Mouse (Mus musculus): ENCODE measurements around the gene Aldh1a3.
A peak's percentile ranks its signal among the peaks of the same experiment; 100 is the strongest.

Gene Aldh1a3

GRCm38 (mm10) chr7:66373391-66373790 is 53.9 kb downstream of the Aldh1a3 start:
- no peak for DNase-seq (ENCODE audit: extremely low read depth, insufficient read length, low spot score)

GRCm38 (mm10) chr7:66370970-66371369 is 56.3 kb downstream of the Aldh1a3 start:
- no peak for DNase-seq (ENCODE audit: extremely low read depth, insufficient read length, low spot score)

GRCm38 (mm10) chr7:66369934-66370445 is 57.3 kb downstream of the Aldh1a3 start:
- no peak for DNase-seq (ENCODE audit: extremely low read depth, insufficient read length, low spot score)

DNA sequence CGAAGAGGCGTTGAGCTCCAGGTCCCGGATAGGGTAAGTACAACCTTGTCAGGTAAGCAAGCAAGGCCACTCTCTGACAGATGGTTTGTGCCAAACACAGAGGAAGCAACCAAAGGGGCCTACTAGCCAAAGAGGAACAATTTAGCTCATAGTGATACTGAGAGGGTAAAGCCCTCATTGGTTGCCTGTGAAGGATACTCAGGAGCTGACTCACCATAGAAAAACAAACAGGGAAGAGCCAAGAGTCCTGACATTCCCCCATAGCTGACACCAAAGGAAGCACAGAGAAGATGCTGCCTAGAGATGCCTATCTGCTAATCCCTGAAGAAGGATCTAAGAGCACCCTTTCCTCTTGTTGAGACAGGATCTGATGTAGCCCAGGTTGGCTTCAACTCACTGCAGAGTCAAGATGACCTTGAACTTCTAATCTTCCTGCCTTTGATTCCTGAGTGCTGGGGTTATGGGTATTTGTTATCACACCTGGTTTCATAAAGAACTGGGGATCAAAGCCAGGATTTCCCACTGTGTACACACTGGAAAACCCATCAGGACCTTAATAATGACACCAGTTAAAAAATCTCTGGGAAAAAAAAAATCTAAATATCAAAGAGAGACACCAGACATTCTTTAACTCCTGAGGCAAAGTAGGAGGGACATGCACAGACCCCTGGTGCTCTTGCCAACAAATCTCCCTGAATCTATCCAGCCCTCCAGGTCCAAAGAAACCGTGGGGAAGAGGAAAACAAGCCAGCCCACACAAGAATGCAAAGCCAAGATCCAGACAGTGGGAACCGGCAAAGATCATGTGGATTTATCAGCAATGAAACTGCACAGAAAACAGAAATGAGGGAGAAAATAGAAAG is 58.0 kb downstream of the Aldh1a3 start:
- peak; percentile 61 for DNase-seq (ENCODE audit: extremely low read depth, insufficient read length, low spot score)

DNA sequence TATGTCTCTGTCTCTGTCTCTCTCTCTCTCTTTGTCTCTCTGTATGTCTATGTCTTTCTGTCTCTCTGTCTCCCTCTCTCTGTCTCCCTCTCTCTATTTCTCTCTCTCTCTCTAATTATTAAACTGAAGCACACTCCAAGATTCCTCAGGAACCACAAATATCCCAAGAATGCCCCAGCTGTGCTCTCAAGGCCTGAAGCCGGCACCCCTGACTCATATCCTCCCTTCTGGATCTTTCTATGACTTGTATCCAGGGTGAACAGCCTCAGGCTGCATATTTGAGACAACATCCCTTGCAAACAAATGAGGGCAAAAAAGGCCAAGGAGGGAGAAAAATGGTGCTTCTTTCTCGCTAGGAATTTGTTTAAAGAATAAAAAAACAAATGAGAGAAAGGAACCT is 61.4 kb downstream of the Aldh1a3 start, which contains the start of gene Gm10974:
TSS of gene Gm10974 (plus strand) at position 2 of the 400 bp plus-strand sequence.
- DNase-seq (ENCODE audit: extremely low read depth, insufficient read length, low spot score) = peak; percentile 78

DNA sequence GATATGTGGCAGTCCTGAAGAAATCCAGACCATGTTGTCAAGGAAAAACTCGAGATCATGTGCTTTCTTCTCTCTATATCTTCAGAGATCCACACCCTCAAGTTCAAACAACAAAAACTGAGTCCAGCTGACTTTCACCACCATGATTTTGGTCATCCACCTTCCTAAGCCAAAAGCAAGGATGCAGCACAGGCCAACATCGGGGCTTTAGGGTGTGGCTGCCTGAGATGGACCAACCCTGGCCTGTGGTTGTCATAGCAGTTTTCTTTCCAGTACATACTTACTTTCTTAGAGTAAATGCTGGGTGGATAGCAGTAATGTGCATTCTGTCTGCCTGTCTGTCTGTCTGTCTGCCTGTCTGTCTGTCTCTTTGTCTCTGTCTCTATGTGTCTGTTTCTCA is 61.9 kb downstream of the Aldh1a3 start:
- DNase-seq (ENCODE audit: extremely low read depth, insufficient read length, low spot score) = peak; percentile 48

DNA sequence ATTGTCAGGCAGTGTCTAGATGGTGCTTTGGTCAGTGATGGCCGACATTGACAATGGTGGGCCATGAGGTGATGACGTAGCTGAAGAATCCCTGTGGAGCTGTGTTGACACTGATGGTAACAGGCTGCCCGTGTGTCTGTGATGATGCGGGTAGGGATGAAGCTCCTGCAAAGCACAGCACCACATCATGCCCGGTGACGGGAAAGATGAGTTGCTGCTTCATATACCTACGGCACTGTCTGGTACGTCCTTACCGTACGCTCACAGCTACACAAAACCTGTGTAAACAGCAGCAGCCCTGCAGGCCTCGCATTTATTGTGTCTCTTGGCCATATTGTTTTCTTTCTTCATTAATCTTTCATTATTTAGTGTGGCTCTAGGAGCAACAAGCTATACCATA is 62.8 kb downstream of the Aldh1a3 start:
- no peak for DNase-seq (ENCODE audit: extremely low read depth, insufficient read length, low spot score)

GRCm38 (mm10) chr7:66359044-66359443 is 68.3 kb downstream of the Aldh1a3 start:
- DNase-seq (ENCODE audit: extremely low read depth, insufficient read length, low spot score) = no peak

DNA sequence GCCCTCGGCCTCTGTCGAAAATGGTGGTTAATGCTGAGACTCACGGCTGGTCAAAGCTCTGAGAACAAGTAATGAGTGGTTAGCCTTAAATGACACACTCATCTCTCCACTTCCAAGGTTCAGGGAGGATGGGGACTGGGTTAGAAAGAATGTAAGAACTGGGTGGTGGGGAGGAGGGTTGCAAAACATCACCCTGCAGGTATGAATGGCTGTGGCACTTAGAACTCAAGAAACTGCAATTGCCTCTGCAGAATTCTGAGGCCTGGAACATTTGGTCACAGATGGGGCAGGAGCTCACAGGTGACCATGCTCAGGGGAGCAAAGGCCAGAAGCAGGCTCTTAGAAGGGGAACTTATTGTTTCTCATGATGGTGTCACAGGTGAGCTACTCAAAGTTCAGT is 68.9 kb downstream of the Aldh1a3 start:
- no peak for DNase-seq (ENCODE audit: extremely low read depth, insufficient read length, low spot score)

GRCm38 (mm10) chr7:66355791-66356522 is 71.4 kb downstream of the Aldh1a3 start:
- no peak for DNase-seq (ENCODE audit: extremely low read depth, insufficient read length, low spot score)

GRCm38 (mm10) chr7:66354911-66355310 is 72.4 kb downstream of the Aldh1a3 start:
- DNase-seq (ENCODE audit: extremely low read depth, insufficient read length, low spot score) = no peak

GRCm38 (mm10) chr7:66351074-66351473 is 76.2 kb downstream of the Aldh1a3 start:
- no peak for DNase-seq (ENCODE audit: extremely low read depth, insufficient read length, low spot score)

DNA sequence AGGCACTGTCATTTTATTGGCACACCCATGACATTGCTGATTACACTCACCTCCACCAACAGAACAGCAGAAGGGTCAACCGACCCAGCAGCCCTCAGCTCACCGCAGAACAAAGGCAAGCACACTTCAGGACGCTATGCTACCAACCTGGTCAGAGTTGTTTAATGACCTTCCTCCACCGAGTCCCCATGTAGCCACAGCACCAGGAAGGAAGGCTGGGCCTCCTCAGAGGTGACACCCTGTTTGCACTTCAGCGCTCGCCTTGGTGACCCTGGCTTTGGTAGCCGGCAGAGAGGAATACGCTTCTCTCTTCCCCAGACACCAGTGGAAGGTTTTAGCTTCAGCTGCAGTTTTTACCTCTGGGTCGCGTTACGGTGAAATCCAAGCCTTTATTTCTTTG is 77.6 kb downstream of the Aldh1a3 start:
- DNase-seq (ENCODE audit: extremely low read depth, insufficient read length, low spot score) = no peak

- no peak for DNase-seq (ENCODE audit: extremely low read depth, insufficient read length, low spot score)
Observed at GRCm38 (mm10) chr7:66348588-66348987, 78.7 kb downstream of the Aldh1a3 start.

DNA sequence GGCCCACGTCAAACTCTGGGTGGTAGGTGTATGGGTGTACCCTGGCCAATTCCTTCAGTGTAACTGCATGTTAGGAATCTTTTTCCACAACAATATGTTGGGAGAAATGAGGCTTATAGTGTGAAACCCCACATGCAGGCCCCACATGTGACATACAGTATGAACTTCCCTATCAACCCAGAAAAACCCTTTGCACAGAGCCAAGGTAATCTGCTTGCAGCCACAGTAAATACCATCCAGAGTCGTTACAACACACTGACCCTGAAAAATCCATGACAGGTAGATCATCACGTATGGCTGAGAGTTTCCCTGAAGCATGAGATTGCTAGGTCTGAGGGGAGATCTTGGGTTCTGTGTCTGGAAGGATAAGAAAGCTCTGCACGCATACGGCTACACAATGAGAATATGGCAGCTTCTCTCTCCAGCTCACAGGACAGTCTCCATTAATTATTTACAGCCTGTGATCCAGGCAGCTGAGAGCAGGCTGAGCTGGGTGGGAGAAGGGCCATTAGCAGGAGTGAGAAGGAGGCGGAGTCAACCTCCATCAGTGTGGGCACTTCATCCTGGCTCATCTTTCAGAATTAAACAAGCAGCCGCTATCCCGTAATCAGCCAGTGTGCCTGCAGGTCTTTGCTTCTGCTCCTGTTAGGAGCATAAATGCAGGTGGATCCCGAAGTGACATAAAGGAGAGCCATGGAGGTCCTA is 80.2 kb downstream of the Aldh1a3 start:
- DNase-seq (ENCODE audit: extremely low read depth, insufficient read length, low spot score) = no peak

GRCm38 (mm10) chr7:66343307-66343706 is 84.0 kb downstream of the Aldh1a3 start:
- DNase-seq (ENCODE audit: extremely low read depth, insufficient read length, low spot score) = no peak

- no peak for DNase-seq (ENCODE audit: extremely low read depth, insufficient read length, low spot score)
Observed at GRCm38 (mm10) chr7:66342831-66343230, 84.5 kb downstream of the Aldh1a3 start.

DNA sequence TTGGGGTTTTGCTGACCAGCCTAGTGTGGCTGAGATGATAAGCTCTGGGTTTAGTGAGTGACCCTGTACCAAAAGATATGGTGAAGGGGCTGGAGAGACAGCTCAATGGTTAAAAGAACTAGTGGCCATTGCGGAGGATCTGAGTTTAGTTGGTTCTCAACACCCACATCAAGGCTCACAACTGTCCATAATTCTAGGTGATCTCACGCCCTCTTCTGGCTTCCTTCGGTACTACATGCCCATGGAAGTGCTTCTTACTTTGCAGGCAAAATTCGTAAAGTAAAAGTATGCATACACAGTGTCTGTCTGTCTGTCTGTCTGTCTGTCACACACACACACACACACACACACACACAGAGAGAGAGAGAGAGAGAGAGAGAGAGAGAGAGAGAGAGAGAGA is 85.0 kb downstream of the Aldh1a3 start:
- DNase-seq (ENCODE audit: extremely low read depth, insufficient read length, low spot score) = no peak
